Mouse (Mus musculus): ENCODE results near the gene Slc12a9.

DNA sequence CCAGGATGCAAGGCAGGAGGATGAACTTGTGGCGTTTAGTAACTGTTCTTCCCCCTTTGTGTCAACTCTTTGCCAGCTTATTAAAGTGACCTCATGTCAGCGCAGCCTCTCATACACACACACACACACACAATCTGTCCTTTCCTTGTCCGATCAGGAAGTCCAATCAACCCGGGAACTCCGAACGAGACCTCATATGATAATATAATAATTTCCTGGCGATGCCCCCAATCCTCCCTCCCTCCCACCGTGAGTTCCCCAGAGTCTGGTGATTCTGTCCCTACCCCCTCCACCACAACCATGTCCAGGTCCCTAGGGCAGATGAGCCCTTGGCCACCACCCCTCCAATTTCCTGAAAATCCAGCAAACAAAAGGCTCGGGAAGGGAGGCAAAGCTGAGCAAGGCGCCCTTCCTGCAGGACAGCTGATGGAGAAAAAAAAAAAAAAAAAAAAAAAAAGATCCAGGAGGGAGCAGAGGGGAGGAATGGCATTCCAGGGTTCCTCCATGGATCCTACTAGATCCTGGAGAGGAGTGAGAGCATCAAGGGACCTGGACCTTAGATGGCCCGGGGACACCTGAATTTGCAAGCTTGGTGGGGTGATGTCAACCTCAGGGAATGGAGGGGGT is 5.4 kb upstream of the Slc12a9 start:
- TF ChIP-seq CTCF (IDR thresholded peaks at IDR 0.05; ENCODE audit: insufficient read depth, low read depth, low read length): no peak
- no peak for TF ChIP-seq POLR2A (IDR thresholded peaks at IDR 0.05; ENCODE audit: insufficient read depth, low read depth, low read length)

Measured in olfactory bulb, adult 2 months (tissue).